Mouse (Mus musculus) heart, adult 8-10 months (tissue): ENCODE results near the gene Ehf. TPM values are rescaled to one million over a fixed set of nuclear protein-coding genes. Genes with fewer than 3 reads are reported as not detected.

Experiments used
- DNase-seq: peaks from one replicate; pipeline ENCODE4 v3.0.0; 2022; ENCODE audit warnings: low spot score
- total RNA-seq, 4 experiments: library from RNA; stranded (reverse); gene quantifications; 2 replicates each; pipeline ENCODE4 v1.2.4; 2022

The Ehf gene
- total RNA-seq, 4 experiments from 2014 or later: 0.09 TPM; not detected in 3

- DNase-seq: no peak
These were observed 88.2 kb downstream of the Ehf start for GRCm38 (mm10) chr2:103214861-103215260.

GRCm38 (mm10) chr2:103213547-103213946 lies 89.5 kb downstream of the Ehf start:
- DNase-seq: no peak

Other genes with a start within 250 kb of the Ehf start
- gene Pdhx, start 229.8 kb downstream of the Ehf start, total RNA-seq: 100 to 1,000 TPM; 143 to 179 (median 163) TPM
- 10 to 100 TPM; 70.1 to 93.5 (median 79.8) TPM for gene Apip, start 229.6 kb downstream of the Ehf start, total RNA-seq
- not detected for gene Elf5, start 108.4 kb upstream of the Ehf start, total RNA-seq
- gene Cat, start 181.9 kb upstream of the Ehf start, total RNA-seq: 100 to 1,000 TPM; 272 to 301 (median 290) TPM